Mouse (Mus musculus) CD4-positive, CD25-positive, alpha-beta regulatory T cell, adult 2 months (primary cell): Measurements from ENCODE around the gene Olfr209.
A peak's percentile ranks its signal among the peaks of the same experiment; 100 is the strongest.
"Not testable (repeated sequence)": the region's sequence is repeated elsewhere in the genome, so short reads cannot be mapped to it uniquely, and the experiment has no call there.

Experiments used
- DNase-seq: peaks from one replicate; pipeline ENCODE4 v3.0.0-alpha.2; 2012; ENCODE audit warnings: low read depth, low spot score

Olfr209 gene

GRCm38 (mm10) chr16:59363893-59364292 is at the start of gene Olfr209:
Olfr209 (minus strand) TSS chr16:59363993.
- no peak for DNase-seq

GRCm38 (mm10) chr16:59413475-59413874 is 49.7 kb upstream of the Olfr209 start:
- DNase-seq: no peak

- DNase-seq: no peak
Observed at GRCm38 (mm10) chr16:59409800-59410199, 46.0 kb upstream of the Olfr209 start.

- no peak for DNase-seq
Observed at GRCm38 (mm10) chr16:59409341-59409748, 45.6 kb upstream of the Olfr209 start.

- DNase-seq: no peak
Observed at GRCm38 (mm10) chr16:59407032-59407431, 43.2 kb upstream of the Olfr209 start, which contains the start of gene Gabrr3. Gabrr3 (plus strand) TSS chr16:59407332.

- no peak for DNase-seq
Observed at GRCm38 (mm10) chr16:59404798-59405197, 41.0 kb upstream of the Olfr209 start.

GRCm38 (mm10) chr16:59403684-59404083 is 39.9 kb upstream of the Olfr209 start:
- peak; percentile 52 for DNase-seq

GRCm38 (mm10) chr16:59401985-59402384 is 38.2 kb upstream of the Olfr209 start:
- DNase-seq: no peak

GRCm38 (mm10) chr16:59401102-59401501 is 37.3 kb upstream of the Olfr209 start:
- peak; percentile 27 for DNase-seq

GRCm38 (mm10) chr16:59393300-59393699 is 29.5 kb upstream of the Olfr209 start:
- no peak for DNase-seq

- DNase-seq: no peak
Observed at GRCm38 (mm10) chr16:59349146-59349545, 14.6 kb downstream of the Olfr209 start, which contains the start of gene Olfr206. Olfr206 (minus strand) TSS chr16:59349246.

- no peak for DNase-seq
Observed at GRCm38 (mm10) chr16:59331038-59331437, 32.8 kb downstream of the Olfr209 start, which contains the start of gene Olfr205. Olfr205 (minus strand) TSS chr16:59331138.

- not testable (repeated sequence) for DNase-seq
Observed at GRCm38 (mm10) chr16:59323262-59323661, 40.5 kb downstream of the Olfr209 start.

GRCm38 (mm10) chr16:59318148-59318547 is 45.6 kb downstream of the Olfr209 start, which contains the start of gene Olfr204:
Olfr204 (minus strand) TSS chr16:59318248.
- no peak for DNase-seq
